Mouse (Mus musculus) granulocyte monocyte progenitor cell, adult 5-6 weeks (primary cell): Measurements from ENCODE around the gene Omd. TPM values are rescaled to one million over a fixed set of nuclear protein-coding genes. Genes with fewer than 3 reads are reported as not detected.

Experiments used
- ATAC-seq: replicated peaks from 2 replicates; pipeline ENCODE4 v1.8.0; 2016; ENCODE audit warnings: mild to moderate bottlenecking, moderate TSS enrichment, inconsistent platforms; ENCODE audit not compliant: poor library complexity, severe bottlenecking
- total RNA-seq, 2 experiments: library from RNA; stranded (forward) in 1 of 2; stranded (reverse) in 1 of 2; fragments of 200-712, 200-1000 nt in 1 of 2; fragments of >200 nt in 1 of 2; fragmentation: Nextera tagmentation in 1 of 2; gene quantifications; 2 replicates each; pipeline ENCODE4 v1.2.3; 2014 to 2017

Gene Omd
- total RNA-seq, 2 experiments from 2014 or later, result not detected

- no peak for ATAC-seq
Measured at GRCm38 (mm10) chr13:49607714-49608113, 25.5 kb downstream of the Omd start, which contains the start of gene Ogn. TSS of gene Ogn (plus strand) at chr13:49608046.

- no peak for ATAC-seq
Measured at GRCm38 (mm10) chr13:49608589-49609322, 26.5 kb downstream of the Omd start.

GRCm38 (mm10) chr13:49617021-49617420 is 34.8 kb downstream of the Omd start:
- no peak for ATAC-seq

GRCm38 (mm10) chr13:49618365-49618764 is 36.1 kb downstream of the Omd start:
- no peak for ATAC-seq

GRCm38 (mm10) chr13:49623216-49623615 is 41.0 kb downstream of the Omd start:
- ATAC-seq, result no peak

GRCm38 (mm10) chr13:49628167-49628566 is 45.9 kb downstream of the Omd start:
- peak; percentile 97 for ATAC-seq

GRCm38 (mm10) chr13:49629076-49629475 is 46.8 kb downstream of the Omd start:
- no peak for ATAC-seq

- no peak for ATAC-seq
Measured at GRCm38 (mm10) chr13:49639965-49640364, 57.7 kb downstream of the Omd start.

Other genes with a start within 250 kb of the Omd start
- 13.8 and 13.9 TPM in 2 replicates for gene Bicd2, start 240.9 kb upstream of the Omd start, total RNA-seq (2014; fragmentation: Nextera tagmentation)
- gene Bicd2, start 240.9 kb upstream of the Omd start, total RNA-seq (2017), result 20.6 and 22.8 TPM in 2 replicates
- 6.3 and 6.5 TPM in 2 replicates for gene Ippk, start 161.2 kb upstream of the Omd start, total RNA-seq (2014; fragmentation: Nextera tagmentation)
- gene Ippk, start 161.2 kb upstream of the Omd start, total RNA-seq (2017), result 13.8 and 19.4 TPM in 2 replicates
- gene Tes3-ps, start 89.1 kb upstream of the Omd start, total RNA-seq (2014; fragmentation: Nextera tagmentation), result 0.28 and 1.0 TPM in 2 replicates
- 3.1 and 5.6 TPM in 2 replicates for gene Tes3-ps, start 89.1 kb upstream of the Omd start, total RNA-seq (2017)
- 0.17 TPM in 1 of 2 replicates, not detected in the other for gene Ecm2, start 77.7 kb upstream of the Omd start, total RNA-seq (2014; fragmentation: Nextera tagmentation)
- gene Ecm2, start 77.7 kb upstream of the Omd start, total RNA-seq (2017), result 0.26 TPM in 1 of 2 replicates, not detected in the other
- gene Aspn, start 38.0 kb upstream of the Omd start, total RNA-seq (2014; fragmentation: Nextera tagmentation), result not detected in 2 replicates
- not detected in 2 replicates for gene Aspn, start 38.0 kb upstream of the Omd start, total RNA-seq (2017)
- gene Ogn, start 25.6 kb downstream of the Omd start, total RNA-seq (2014; fragmentation: Nextera tagmentation), result not detected in 2 replicates
- gene Ogn, start 25.6 kb downstream of the Omd start, total RNA-seq (2017), result 0.56 TPM in 1 of 2 replicates, not detected in the other
- gene Cenpp, start 70.3 kb downstream of the Omd start, total RNA-seq (2014; fragmentation: Nextera tagmentation), result 23.0 and 27.6 TPM in 2 replicates
- 41.8 and 46.5 TPM in 2 replicates for gene Cenpp, start 70.3 kb downstream of the Omd start, total RNA-seq (2017)
- gene Nol8, start 70.6 kb downstream of the Omd start, total RNA-seq (2014; fragmentation: Nextera tagmentation), result 37.6 and 37.7 TPM in 2 replicates
- gene Nol8, start 70.6 kb downstream of the Omd start, total RNA-seq (2017), result 45.2 and 48.8 TPM in 2 replicates
- gene Iars, start 99.6 kb downstream of the Omd start, total RNA-seq (2014; fragmentation: Nextera tagmentation), result 72.0 and 84.6 TPM in 2 replicates
- gene Iars, start 99.6 kb downstream of the Omd start, total RNA-seq (2017), result 66.2 and 72.0 TPM in 2 replicates
- gene Gm30302, start 216.5 kb downstream of the Omd start, total RNA-seq (2014; fragmentation: Nextera tagmentation), result not detected in 2 replicates
- not detected in 2 replicates for gene Gm30302, start 216.5 kb downstream of the Omd start, total RNA-seq (2017)